In the genomic region with DNA sequence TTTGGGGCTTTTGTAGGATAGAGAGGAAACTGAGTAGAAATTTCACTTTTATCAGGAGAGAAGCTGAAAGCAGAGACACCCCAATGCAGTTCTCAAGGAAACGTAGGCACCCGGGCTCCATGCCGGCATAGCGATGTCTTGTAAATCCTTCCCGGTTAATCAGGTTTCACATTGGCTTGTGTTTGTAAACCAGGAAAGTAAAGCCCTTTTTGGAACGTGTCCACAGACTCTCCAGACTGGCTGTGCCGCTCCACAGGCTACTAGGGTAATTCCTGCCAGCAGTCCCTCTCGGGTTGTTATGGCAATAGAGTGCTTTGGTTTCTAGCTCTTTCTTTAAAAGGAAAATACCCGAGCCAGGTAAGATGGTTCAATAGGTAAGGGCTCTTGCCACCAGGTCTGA, we compare ENCODE assay signal across 9 mouse cellular contexts. TPM values are rescaled to one million over a fixed set of nuclear protein-coding genes. Genes with fewer than 3 reads are reported as not detected.
DNase-seq lines count a peak whose midpoint lies in the region; ATAC-seq lines count a peak whose summit lies in the region.
"Had no signal": no experiment of that assay in that cellular context is flagged by ENCODE, and none has a peak within 500 bp of the region (broad histone marks: within the 10 kb centered on the region; RNA-seq: fewer than 3 reads in every experiment).

No protein-coding gene starts in this region.

- H3K9me3 ChIP-seq in heart, embryonic 10.5 days = no peaks in the 10 kb centered on the region
- H3K9me3 ChIP-seq in neural tube, embryonic 14.5 days (ENCODE audit: control insufficient read depth, low read length) = no peaks in the 10 kb centered on the region
- H3K9me3 ChIP-seq: liver, embryonic 15.5 days had no signal

- DNase-seq in heart, adult 9 months (ENCODE audit: low spot score in 2 of 2) = peak; percentile 47 to 50
- no peak for DNase-seq in heart, embryonic 10.5 days (ENCODE audit: low spot score)
- DNase-seq in testis, postnatal 14 days (ENCODE audit: low spot score) = peak; percentile 15
- DNase-seq in testis, postnatal 10 days (ENCODE audit: low spot score) = no peak
- DNase-seq in kidney, postnatal 14 days = peak; percentile 67
- DNase-seq in spleen, adult 12 weeks (ENCODE audit: low spot score) = no peak
- no peak for DNase-seq in thymus, postnatal 36 days

- peak; percentile 76; the same call in 1 of the 2 replicates for ATAC-seq in neural tube, embryonic 14.5 days (ENCODE audit: low read depth)

- no peak overlapping the region for H3K4me2 ChIP-seq in neural tube, embryonic 14.5 days (ENCODE audit: low read depth, low read length)
- H3K4me2 ChIP-seq: liver, embryonic 15.5 days had no signal

- peaks cover 33% of the 10 kb centered on the region for H3K4me1 ChIP-seq in heart, embryonic 10.5 days
- H3K4me1 ChIP-seq in neural tube, embryonic 14.5 days (ENCODE audit: control insufficient read depth, insufficient read depth, low read length) = no peaks in the 10 kb centered on the region
- H3K4me1 ChIP-seq: liver, embryonic 15.5 days had no signal

- H3K4me3 ChIP-seq in heart, embryonic 10.5 days = no peak overlapping the region
- H3K4me3 ChIP-seq in neural tube, embryonic 14.5 days (ENCODE audit: low read depth, low read length) = no peak overlapping the region
- H3K4me3 ChIP-seq: liver, embryonic 15.5 days had no signal

- H3K36me3 ChIP-seq in heart, embryonic 10.5 days = peaks cover 11% of the 10 kb centered on the region; the same call in 1 of the 2 replicates
- H3K36me3 ChIP-seq in neural tube, embryonic 14.5 days (ENCODE audit: control insufficient read depth, insufficient read depth, low read length) = no peaks in the 10 kb centered on the region
- H3K36me3 ChIP-seq: liver, embryonic 15.5 days had no signal

- no peaks in the 10 kb centered on the region for H3K27me3 ChIP-seq in heart, embryonic 10.5 days (ENCODE audit: insufficient read depth, poor library complexity, severe bottlenecking)
- H3K27me3 ChIP-seq in neural tube, embryonic 14.5 days (ENCODE audit: control insufficient read depth, insufficient read depth, low read length) = no peaks in the 10 kb centered on the region
- H3K27me3 ChIP-seq: liver, embryonic 15.5 days had no signal

- no peak overlapping the region for H3K9ac ChIP-seq in neural tube, embryonic 14.5 days (replicated peaks; ENCODE audit: low read depth, low read length)
- H3K9ac ChIP-seq: liver, embryonic 15.5 days had no signal

- WGBS in heart, embryonic 10.5 days = 79% methylated on average over 9 of the region's 9 CpGs
- WGBS in neural tube, embryonic 14.5 days = 60% methylated on average over 9 of the region's 9 CpGs

- H3K27ac ChIP-seq in heart, embryonic 10.5 days = no peak overlapping the region
- H3K27ac ChIP-seq in neural tube, embryonic 14.5 days (ENCODE audit: low read depth, low read length) = no peak overlapping the region
- H3K27ac ChIP-seq: liver, embryonic 15.5 days had no signal

RNA-seq across cellular contexts. Expression of a gene that starts 40.6 kb away (rescaled TPM):
- polyA plus RNA-seq in heart, embryonic 10.5 days (2016; fragmentation: Nextera tagmentation; extraction: Ambion mirVana) = 25.1 and 25.2 TPM in 2 replicates
- 18.8 and 19.1 TPM in 2 replicates for polyA plus RNA-seq in neural tube, embryonic 14.5 days (2014; fragmentation: Nextera tagmentation; extraction: Ambion mirVana)

Comparison
In these comparisons a context has a peak if more than half of its experiments do, and no peak if none do; other contexts are left out.
1. DNase-seq: peak in heart, adult 9 months (2 of 2), testis, postnatal 14 days (single experiment) and kidney, postnatal 14 days (single experiment); none in heart, embryonic 10.5 days (single experiment), testis, postnatal 10 days (single experiment), spleen, adult 12 weeks (single experiment) and thymus, postnatal 36 days (0 of 2).